Mouse (Mus musculus): ENCODE data around the gene Sdr42e1. TPM values are rescaled to one million over a fixed set of nuclear protein-coding genes. Genes with fewer than 3 reads are reported as not detected.
A peak's percentile ranks its signal among the peaks of the same experiment; 100 is the strongest.

Sdr42e1 gene
- polyA plus RNA-seq, 1 experiment = 12.4 TPM

- DNase-seq (ENCODE audit: low read depth, low spot score) = peak; percentile 59
- WGBS = 12% methylated on average over 11 of the region's 11 CpGs
Observed at GRCm38 (mm10) chr8:117670461-117670860, 3.0 kb downstream of the Sdr42e1 start.

GRCm38 (mm10) chr8:117667349-117668124 is 6.0 kb downstream of the Sdr42e1 start:
- no peak for DNase-seq (ENCODE audit: low read depth, low spot score)
- 62% methylated on average over 13 of the region's 13 CpGs for WGBS

- no peak for DNase-seq (ENCODE audit: low read depth, low spot score)
- WGBS = 26% methylated on average over 11 of the region's 11 CpGs
Observed at GRCm38 (mm10) chr8:117660358-117661031, 13.0 kb downstream of the Sdr42e1 start.

- WGBS = 67% methylated on average over 7 of the region's 7 CpGs
- DNase-seq (ENCODE audit: low read depth, low spot score) = no peak
Observed at GRCm38 (mm10) chr8:117658990-117659389, 14.5 kb downstream of the Sdr42e1 start.

GRCm38 (mm10) chr8:117652318-117652717 is 21.2 kb downstream of the Sdr42e1 start:
- WGBS = 95% methylated on average over 1 of the region's 1 CpGs
- no peak for DNase-seq (ENCODE audit: low read depth, low spot score)

DNA sequence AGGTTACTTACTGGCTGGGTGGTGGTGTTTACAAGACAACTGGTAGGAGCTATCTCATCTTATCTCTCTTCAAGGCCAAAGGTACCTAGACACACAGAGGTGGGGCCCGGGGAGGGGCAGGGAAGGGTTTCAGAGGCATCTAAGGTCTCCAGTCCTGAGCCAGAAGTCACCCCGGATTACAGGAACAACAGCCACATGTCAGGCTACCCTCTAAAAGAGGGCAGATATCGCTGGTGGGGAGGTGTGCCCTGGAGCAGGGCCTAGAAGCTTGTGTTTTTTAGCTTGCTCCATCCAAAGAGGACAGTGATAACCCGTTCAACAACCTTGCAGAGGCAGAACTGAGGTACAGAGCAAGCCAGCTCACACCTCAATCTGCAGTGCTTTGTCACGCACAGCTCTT is 27.0 kb downstream of the Sdr42e1 start:
- WGBS = 30% methylated on average over 5 of the region's 5 CpGs
- DNase-seq (ENCODE audit: low read depth, low spot score) = no peak

GRCm38 (mm10) chr8:117646020-117646419 is 27.5 kb downstream of the Sdr42e1 start:
- no peak for DNase-seq (ENCODE audit: low read depth, low spot score)
- 24% methylated on average over 2 of the region's 2 CpGs for WGBS

DNA sequence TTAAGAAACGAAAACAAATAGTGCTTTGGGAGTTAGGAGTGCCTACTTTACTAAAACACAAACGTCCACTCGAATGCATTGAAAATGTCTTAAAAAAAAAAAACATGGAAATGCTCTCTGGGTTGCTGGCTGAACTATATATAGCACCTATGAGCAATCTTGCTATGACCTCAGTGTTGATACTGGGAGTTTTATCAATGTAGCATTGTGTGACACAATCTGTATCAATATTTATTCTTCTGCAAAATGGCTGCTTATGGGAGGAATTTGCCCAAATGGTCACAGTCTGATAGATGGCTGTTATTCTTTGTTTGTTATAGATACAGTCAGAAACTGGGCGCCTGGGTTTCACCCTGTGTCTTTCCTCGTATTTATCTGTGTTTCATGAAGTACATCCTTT is 28.0 kb downstream of the Sdr42e1 start:
- 28% methylated on average over 5 of the region's 5 CpGs for WGBS
- no peak for DNase-seq (ENCODE audit: low read depth, low spot score)

GRCm38 (mm10) chr8:117639631-117640030 is 33.9 kb downstream of the Sdr42e1 start:
- DNase-seq (ENCODE audit: low read depth, low spot score) = no peak
- 97% methylated on average over 9 of the region's 9 CpGs for WGBS

GRCm38 (mm10) chr8:117637462-117637861 is 36.0 kb downstream of the Sdr42e1 start:
- WGBS = 69% methylated on average over 3 of the region's 3 CpGs
- DNase-seq (ENCODE audit: low read depth, low spot score) = no peak

DNA sequence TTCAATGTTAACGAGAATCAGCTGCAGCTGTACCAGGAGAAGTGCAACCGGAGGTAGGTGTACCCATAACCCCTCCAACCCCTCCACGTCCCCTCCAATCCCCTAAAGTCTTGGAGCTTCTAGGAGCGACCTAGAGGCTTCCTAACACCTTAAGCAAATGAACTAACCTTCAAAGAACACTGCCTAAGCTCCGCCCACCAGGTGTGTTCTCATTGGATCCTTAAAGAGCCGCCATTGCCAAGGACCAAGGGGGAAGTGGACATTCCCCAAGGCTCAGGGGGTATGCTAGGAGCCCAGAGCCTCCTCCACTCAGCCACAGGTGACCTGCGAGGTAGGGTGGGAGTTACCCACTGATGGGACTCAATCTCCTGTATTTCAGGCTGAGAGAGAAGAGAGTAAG is 39.1 kb downstream of the Sdr42e1 start:
- 88% methylated on average over 7 of the region's 7 CpGs for WGBS
- no peak for DNase-seq (ENCODE audit: low read depth, low spot score)

DNA sequence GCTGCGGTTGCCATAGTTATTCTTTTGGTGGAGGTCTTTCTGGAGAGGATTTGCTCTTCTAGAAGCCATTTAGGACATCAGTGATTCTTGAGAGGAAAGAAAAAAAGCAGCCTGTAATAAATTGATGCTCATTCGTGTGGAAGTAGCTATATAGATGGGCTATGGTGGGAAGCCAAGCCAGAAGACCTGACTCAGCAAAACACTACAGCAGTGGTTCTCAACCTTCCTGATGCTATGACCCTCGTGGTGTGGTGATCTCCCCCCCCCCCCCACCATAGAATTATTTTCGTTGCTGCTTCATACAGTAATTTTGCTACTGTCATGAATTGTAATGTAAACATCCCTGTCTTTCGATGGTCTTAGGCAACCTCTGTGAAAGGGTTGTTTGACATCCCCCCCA is 41.0 kb downstream of the Sdr42e1 start:
- DNase-seq (ENCODE audit: low read depth, low spot score) = no peak
- whole genome bisulfite sequencing = 76% methylated on average over 5 of the region's 5 CpGs

- 78% methylated on average over 9 of the region's 9 CpGs for WGBS
- DNase-seq (ENCODE audit: low read depth, low spot score) = no peak
Observed at GRCm38 (mm10) chr8:117627096-117627495, 46.4 kb downstream of the Sdr42e1 start.

DNA sequence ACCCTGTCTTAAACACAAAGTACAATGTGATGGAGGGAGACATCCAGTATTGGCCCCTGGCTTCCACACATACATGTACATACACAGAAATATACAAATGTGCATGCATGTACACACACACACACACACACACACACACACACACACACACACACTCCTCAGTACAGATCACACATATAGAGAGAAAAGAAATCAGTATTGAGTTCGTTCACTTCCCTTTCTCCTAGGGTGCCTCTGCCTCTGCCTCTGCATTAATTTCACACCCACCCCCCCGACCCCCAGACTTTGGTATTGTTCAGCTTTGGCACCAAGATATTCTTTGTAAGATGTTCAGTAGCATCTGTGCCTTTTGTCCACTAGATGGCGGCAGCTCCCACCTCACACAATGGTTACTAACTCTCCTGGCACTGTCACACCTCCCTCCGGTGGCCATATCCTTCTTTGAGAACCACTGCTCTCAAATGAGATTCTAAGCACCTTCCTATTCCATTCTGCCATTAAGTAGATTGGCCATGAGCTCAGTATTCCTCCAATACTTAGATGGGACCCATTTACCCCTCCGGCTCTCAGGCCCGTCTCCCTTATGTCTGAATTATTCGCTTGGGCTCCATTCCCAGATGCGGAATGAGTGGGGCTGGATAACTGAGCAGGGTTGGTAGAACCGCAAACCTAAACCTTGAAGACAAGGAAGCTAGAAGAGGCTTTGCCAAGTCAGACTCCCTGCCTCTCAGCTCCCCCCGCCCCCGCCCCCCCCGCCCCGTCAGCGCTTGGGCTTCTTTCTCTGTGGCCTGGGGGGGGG is 47.2 kb downstream of the Sdr42e1 start:
- no peak for DNase-seq (ENCODE audit: low read depth, low spot score)
- 70% methylated on average over 14 of the region's 14 CpGs for WGBS

- 89% methylated on average over 12 of the region's 12 CpGs for WGBS
- DNase-seq (ENCODE audit: low read depth, low spot score) = no peak
Observed at GRCm38 (mm10) chr8:117612861-117613260, 60.6 kb downstream of the Sdr42e1 start.

Other genes starting within 250 kb of the Sdr42e1 start
- gene Plcg2, start 175.4 kb downstream of the Sdr42e1 start, polyA plus RNA-seq (2012; rRNA removed) = 13.2 and 16.7 TPM in 2 replicates
- 40.4 and 57.2 TPM in 2 replicates for gene Hsd17b2, start 28.2 kb upstream of the Sdr42e1 start, polyA plus RNA-seq (2012; rRNA removed)
- 6.0 and 6.7 TPM in 2 replicates for gene Mphosph6, start 128.3 kb upstream of the Sdr42e1 start, polyA plus RNA-seq (2012; rRNA removed)